ENCODE assay signal across 15 mouse cellular contexts in genomic region chr17:26510146-26511045, GRCm38 (mm10). TPM values are rescaled to one million over a fixed set of nuclear protein-coding genes. Genes with fewer than 3 reads are reported as not detected.
DNase-seq lines count a peak whose midpoint lies in the region; ATAC-seq and TF ChIP-seq lines count a peak whose summit lies in the region.
"Had no signal": no experiment of that assay in that cellular context is flagged by ENCODE, and none has a peak within 500 bp of the region (broad histone marks: within the 10 kb centered on the region; RNA-seq: fewer than 3 reads in every experiment).

No protein-coding gene starts in this region.

- no peak overlapping the region for H3K4me3 ChIP-seq in forebrain, embryonic 10.5 days
- no peak overlapping the region for H3K4me3 ChIP-seq in forebrain, postnatal 0 days (ENCODE audit: low read depth, low read length)
- H3K4me3 ChIP-seq in lung, embryonic 15.5 days: no peak overlapping the region
- no peak overlapping the region for H3K4me3 ChIP-seq in heart, postnatal 0 days (ENCODE audit: low read depth, low read length)
- no peak overlapping the region for H3K4me3 ChIP-seq in stomach, embryonic 16.5 days (replicated peaks; ENCODE audit: low read length)
- H3K4me3 ChIP-seq: forebrain, embryonic 12.5 days; left cerebral cortex, adult 2 months; midbrain, embryonic 15.5 days had no signal

- ATAC-seq in forebrain, postnatal 0 days: no peak
- ATAC-seq in lung, embryonic 15.5 days (ENCODE audit: borderline replicate concordance, extremely low read depth, low FRiP score, low TSS enrichment): no peak
- ATAC-seq in heart, postnatal 0 days (ENCODE audit: insufficient read depth, low read depth): no peak
- no peak for ATAC-seq in stomach, embryonic 16.5 days (ENCODE audit: insufficient read depth, low FRiP score)
- ATAC-seq: hindbrain, postnatal 0 days; midbrain, embryonic 15.5 days had no signal

- TF ChIP-seq CTCF in forebrain, postnatal 0 days (IDR thresholded peaks at IDR 0.05; ENCODE audit: low read depth): no peak
- no peak for TF ChIP-seq CTCF in heart, postnatal 0 days (IDR thresholded peaks at IDR 0.05; ENCODE audit: low read depth)

- H3K36me3 ChIP-seq in forebrain, embryonic 10.5 days (replicated peaks): peaks cover 17% of the 10 kb centered on the region
- no peaks in the 10 kb centered on the region for H3K36me3 ChIP-seq in forebrain, postnatal 0 days (ENCODE audit: insufficient read depth)
- H3K36me3 ChIP-seq in lung, embryonic 15.5 days: 0 out of 2 replicates have a peak, but pooled peaks cover 3% of the 10 kb centered on the region
- peaks cover 15% of the 10 kb centered on the region for H3K36me3 ChIP-seq in heart, postnatal 0 days (replicated peaks; ENCODE audit: control insufficient read depth, insufficient read depth, low read length)
- no peaks in the 10 kb centered on the region for H3K36me3 ChIP-seq in stomach, embryonic 16.5 days (ENCODE audit: control insufficient read depth, insufficient read depth, low read length)
- H3K36me3 ChIP-seq: midbrain, embryonic 15.5 days had no signal

- H3K9me3 ChIP-seq in forebrain, embryonic 10.5 days: no peaks in the 10 kb centered on the region
- no peaks in the 10 kb centered on the region for H3K9me3 ChIP-seq in forebrain, postnatal 0 days (ENCODE audit: low read length)
- no peaks in the 10 kb centered on the region for H3K9me3 ChIP-seq in lung, embryonic 15.5 days
- no peaks in the 10 kb centered on the region for H3K9me3 ChIP-seq in heart, postnatal 0 days (replicated peaks; ENCODE audit: control insufficient read depth, low read length)
- no peaks in the 10 kb centered on the region for H3K9me3 ChIP-seq in stomach, embryonic 16.5 days (replicated peaks; ENCODE audit: control insufficient read depth, low read length)
- H3K9me3 ChIP-seq: forebrain, embryonic 12.5 days; midbrain, embryonic 15.5 days had no signal

- 79% methylated on average over 15 of the region's 15 CpGs for WGBS in forebrain, embryonic 10.5 days
- 78% methylated on average over 15 of the region's 15 CpGs for WGBS in forebrain, postnatal 0 days
- WGBS in lung, embryonic 15.5 days: 78% methylated on average over 15 of the region's 15 CpGs
- 78% methylated on average over 15 of the region's 15 CpGs for WGBS in heart, postnatal 0 days
- 73% methylated on average over 15 of the region's 15 CpGs for WGBS in stomach, embryonic 16.5 days

- H3K27ac ChIP-seq in forebrain, embryonic 10.5 days: peak overlapping the region; percentile 33; the same call in 1 of the 2 replicates
- no peak overlapping the region for H3K27ac ChIP-seq in forebrain, postnatal 0 days (ENCODE audit: low read depth, low read length)
- H3K27ac ChIP-seq in lung, embryonic 15.5 days: peak overlapping the region; percentile 65
- peak overlapping the region; percentile 21; the same call in 1 of the 2 replicates for H3K27ac ChIP-seq in heart, postnatal 0 days (ENCODE audit: low read depth)
- peak overlapping the region; percentile 70; the same call in 1 of the 2 replicates for H3K27ac ChIP-seq in stomach, embryonic 16.5 days (ENCODE audit: low read length)
- H3K27ac ChIP-seq: left cerebral cortex, adult 2 months; midbrain, embryonic 15.5 days had no signal

- peaks cover 42% of the 10 kb centered on the region for H3K4me1 ChIP-seq in forebrain, embryonic 10.5 days
- peaks cover 10% of the 10 kb centered on the region for H3K4me1 ChIP-seq in forebrain, postnatal 0 days (ENCODE audit: insufficient read depth)
- H3K4me1 ChIP-seq in lung, embryonic 15.5 days: peaks cover 65% of the 10 kb centered on the region
- peaks cover 47% of the 10 kb centered on the region for H3K4me1 ChIP-seq in heart, postnatal 0 days (ENCODE audit: control insufficient read depth, insufficient read depth)
- peaks cover 49% of the 10 kb centered on the region for H3K4me1 ChIP-seq in stomach, embryonic 16.5 days (ENCODE audit: control insufficient read depth, insufficient read depth, low read length)

- H3K9ac ChIP-seq in forebrain, postnatal 0 days: no peak overlapping the region
- H3K9ac ChIP-seq in lung, embryonic 15.5 days: no peak overlapping the region
- no peak overlapping the region for H3K9ac ChIP-seq in heart, postnatal 0 days (replicated peaks; ENCODE audit: low read depth, low read length)
- no peak overlapping the region for H3K9ac ChIP-seq in stomach, embryonic 16.5 days (ENCODE audit: low read length)
- H3K9ac ChIP-seq: forebrain, embryonic 12.5 days; midbrain, embryonic 15.5 days had no signal

- no peak for TF ChIP-seq EP300 in heart, postnatal 0 days (IDR thresholded peaks at IDR 0.05; ENCODE audit: low read depth)

- peaks cover 10% of the 10 kb centered on the region; the same call in 1 of the 2 replicates for H3K27me3 ChIP-seq in forebrain, embryonic 10.5 days (ENCODE audit: poor library complexity, severe bottlenecking)
- no peaks in the 10 kb centered on the region for H3K27me3 ChIP-seq in forebrain, postnatal 0 days (ENCODE audit: insufficient read depth, low read length)
- no peaks in the 10 kb centered on the region for H3K27me3 ChIP-seq in lung, embryonic 15.5 days
- H3K27me3 ChIP-seq in heart, postnatal 0 days (ENCODE audit: control insufficient read depth, insufficient read depth, low read length): no peaks in the 10 kb centered on the region
- no peaks in the 10 kb centered on the region for H3K27me3 ChIP-seq in stomach, embryonic 16.5 days (ENCODE audit: control insufficient read depth, insufficient read depth, low read length)
- H3K27me3 ChIP-seq: CH12.LX; forebrain, embryonic 12.5 days; midbrain, embryonic 15.5 days had no signal

- no peak for DNase-seq in forebrain, embryonic 10.5 days (ENCODE audit: extremely low spot score, low spot score)
- no peak for DNase-seq in forebrain, postnatal 0 days
- DNase-seq in lung, postnatal 36 days: no peak
- no peak for DNase-seq in heart, postnatal 0 days (ENCODE audit: low spot score)
- DNase-seq in embryo, embryonic 10.5 days (ENCODE audit: low spot score): no peak
- no peak for DNase-seq in layer of hippocampus, adult 9-10 months (ENCODE audit: low spot score)
- DNase-seq: gastrocnemius, postnatal 14 days; right cerebral cortex, postnatal 14 days had no signal

- no peak overlapping the region for H3K4me2 ChIP-seq in forebrain, postnatal 0 days (ENCODE audit: low read depth)
- peak overlapping the region; percentile 9; the same call in 1 of the 2 replicates for H3K4me2 ChIP-seq in lung, embryonic 15.5 days
- no peak overlapping the region for H3K4me2 ChIP-seq in heart, postnatal 0 days (ENCODE audit: low read depth, low read length)
- no peak overlapping the region for H3K4me2 ChIP-seq in stomach, embryonic 16.5 days (ENCODE audit: low read depth, low read length)
- H3K4me2 ChIP-seq: forebrain, embryonic 12.5 days; midbrain, embryonic 15.5 days had no signal

RNA-seq across cellular contexts. Expression of gene Ergic1, which starts 50.9 kb away (rescaled TPM):
- 116 and 127 TPM in 2 replicates for polyA plus RNA-seq in forebrain, embryonic 10.5 days (2016; fragmentation: Nextera tagmentation; extraction: Ambion mirVana)
- total RNA-seq in forebrain, postnatal 0 days (2014; rRNA removed): 137 and 186 TPM in 2 replicates
- 103 and 106 TPM in 2 replicates for polyA plus RNA-seq in forebrain, postnatal 0 days (2015; fragmentation: Nextera tagmentation; extraction: Ambion mirVana)
- 97.3 and 102 TPM in 2 replicates for polyA plus RNA-seq in lung, embryonic 15.5 days (2015; fragmentation: Nextera tagmentation; extraction: Ambion mirVana)
- total RNA-seq in heart, postnatal 0 days (2014; rRNA removed; ENCODE audit: low replicate concordance): 148 and 152 TPM in 2 replicates
- 50.8 and 53.3 TPM in 2 replicates for polyA plus RNA-seq in heart, postnatal 0 days (2015; fragmentation: Nextera tagmentation; extraction: Ambion mirVana)
- polyA plus RNA-seq in stomach, embryonic 16.5 days (2015; fragmentation: Nextera tagmentation; extraction: Ambion mirVana): 111 and 116 TPM in 2 replicates

RNA-seq across cellular contexts. Expression of gene Dusp1, which starts 51.5 kb away (rescaled TPM):
- polyA plus RNA-seq in forebrain, embryonic 10.5 days (2016; fragmentation: Nextera tagmentation; extraction: Ambion mirVana): 22.0 and 24.4 TPM in 2 replicates
- 32.7 and 41.0 TPM in 2 replicates for total RNA-seq in forebrain, postnatal 0 days (2014; rRNA removed)
- polyA plus RNA-seq in forebrain, postnatal 0 days (2015; fragmentation: Nextera tagmentation; extraction: Ambion mirVana): 36.0 and 38.5 TPM in 2 replicates
- 23.1 and 25.9 TPM in 2 replicates for polyA plus RNA-seq in lung, embryonic 15.5 days (2015; fragmentation: Nextera tagmentation; extraction: Ambion mirVana)
- 105 and 114 TPM in 2 replicates for total RNA-seq in heart, postnatal 0 days (2014; rRNA removed; ENCODE audit: low replicate concordance)
- 23.1 and 24.0 TPM in 2 replicates for polyA plus RNA-seq in heart, postnatal 0 days (2015; fragmentation: Nextera tagmentation; extraction: Ambion mirVana)
- 18.3 and 20.4 TPM in 2 replicates for polyA plus RNA-seq in stomach, embryonic 16.5 days (2015; fragmentation: Nextera tagmentation; extraction: Ambion mirVana)
